Mouse (Mus musculus) cerebellum, postnatal 14 days (tissue): ENCODE data around the gene Gpx5.

Source experiments
- DNase-seq, 2 experiments: peaks; one replicate each; pipeline ENCODE4 v3.0.0; 2021; ENCODE audit warnings: mixed read lengths in 2 of 2

Gene Gpx5

DNA sequence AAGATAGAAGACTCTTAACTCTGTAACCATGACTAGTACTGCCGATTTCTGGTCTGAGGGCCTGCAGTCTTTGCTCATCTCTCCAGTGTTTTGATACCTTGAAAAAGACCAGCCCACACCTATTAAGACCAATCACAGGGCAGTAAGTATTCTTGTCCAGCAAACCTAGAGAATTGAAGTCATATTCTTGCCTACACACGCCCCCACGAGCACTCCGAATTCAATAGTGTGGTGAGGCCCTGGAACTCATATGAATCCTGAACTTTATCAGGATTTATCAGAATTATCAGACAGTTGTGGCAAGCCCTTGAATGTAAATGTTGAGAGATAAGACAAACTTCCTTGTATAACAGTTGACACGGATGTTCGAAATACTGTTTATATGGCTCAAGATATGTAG lies at the start of gene Gpx5:
TSS of gene Gpx5 (minus strand) at position 101 of the 400 bp plus-strand sequence.
- DNase-seq, result no peak

DNA sequence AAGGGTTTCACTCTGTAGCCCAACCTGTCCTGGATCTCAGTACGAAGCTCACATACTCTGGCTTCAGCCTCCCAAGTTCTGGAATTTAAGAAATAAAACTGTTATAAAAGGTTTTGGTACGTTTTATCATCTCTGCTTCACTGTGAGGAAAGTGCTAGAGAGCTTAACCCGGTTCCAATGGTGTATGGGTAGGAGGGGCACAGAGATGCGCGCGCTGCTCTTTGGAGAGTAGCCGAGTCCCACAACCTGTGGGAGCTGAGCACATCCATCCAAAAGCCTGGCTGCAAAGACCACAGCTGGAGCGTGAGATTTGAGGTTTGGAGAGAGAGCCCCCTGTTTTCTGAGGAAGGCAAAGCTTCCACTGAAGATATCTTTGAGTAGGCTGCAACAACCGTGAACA lies 34.9 kb upstream of the Gpx5 start:
- peak in 1 of 2 experiments; percentile 4 for DNase-seq

DNA sequence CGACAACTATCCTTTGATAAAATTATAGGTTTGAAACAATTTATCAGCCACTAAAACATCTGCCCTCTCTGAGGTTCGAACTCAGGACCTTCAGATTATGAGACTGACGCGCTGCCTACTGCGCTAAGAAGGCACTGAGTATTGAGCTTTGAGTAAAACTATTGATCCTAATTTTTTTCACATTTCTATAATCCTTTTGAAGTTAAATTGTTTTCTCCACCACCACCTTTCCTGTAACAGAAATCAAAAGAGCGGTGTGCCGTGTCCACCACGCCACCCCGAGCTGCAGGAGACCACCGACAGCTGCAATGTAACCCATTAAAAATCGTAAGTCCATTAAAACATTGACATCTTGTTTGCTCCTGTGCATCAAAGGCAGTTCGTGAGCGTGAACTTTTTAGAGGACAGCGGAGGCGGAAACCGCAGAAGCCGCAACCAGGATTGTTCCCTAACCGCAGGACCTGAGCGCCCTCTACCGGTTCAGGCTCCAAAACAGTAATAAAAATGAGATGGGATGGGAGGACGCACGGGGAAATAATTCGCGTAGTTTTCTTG lies 34.2 kb upstream of the Gpx5 start:
- DNase-seq, result peak; percentile 89 to 92

GRCm38 (mm10) chr13:21326191-21326590 lies 33.7 kb upstream of the Gpx5 start:
- DNase-seq, result peak; percentile 2 to 22

GRCm38 (mm10) chr13:21323405-21323804 lies 30.9 kb upstream of the Gpx5 start:
- DNase-seq, result no peak

- DNase-seq, result peak; percentile 63 to 64
These were observed 30.2 kb upstream of the Gpx5 start for GRCm38 (mm10) chr13:21322509-21323375.

DNA sequence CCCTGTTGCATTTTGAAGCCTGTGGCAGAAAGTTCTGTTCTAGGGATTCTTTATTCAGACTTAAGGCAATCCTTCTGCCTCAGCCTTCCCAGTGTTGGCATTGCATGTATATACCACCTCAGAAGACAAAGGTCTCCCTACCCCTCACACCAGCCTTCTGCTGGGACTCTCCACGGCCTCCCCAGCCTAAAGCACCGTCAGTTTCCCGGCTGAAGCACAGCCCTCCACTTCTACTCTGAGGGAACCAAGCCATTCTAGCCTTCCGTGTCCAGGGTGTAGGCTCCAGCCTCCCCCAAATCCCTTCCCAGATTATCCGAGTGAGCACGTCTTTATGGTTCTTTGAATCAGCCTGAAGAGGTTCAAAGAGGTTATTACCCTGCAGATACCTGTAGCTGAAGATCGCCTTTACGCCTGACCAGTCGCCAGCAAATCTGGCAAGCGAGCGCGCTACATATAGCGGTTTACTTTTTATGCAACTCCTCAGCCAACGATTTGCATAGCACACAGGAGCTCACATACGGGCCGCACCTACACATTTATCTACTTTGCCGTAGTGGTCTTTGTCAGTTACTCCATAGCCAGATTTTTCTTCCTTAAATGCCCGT lies 29.5 kb upstream of the Gpx5 start:
- peak; percentile 10 to 22 for DNase-seq

DNA sequence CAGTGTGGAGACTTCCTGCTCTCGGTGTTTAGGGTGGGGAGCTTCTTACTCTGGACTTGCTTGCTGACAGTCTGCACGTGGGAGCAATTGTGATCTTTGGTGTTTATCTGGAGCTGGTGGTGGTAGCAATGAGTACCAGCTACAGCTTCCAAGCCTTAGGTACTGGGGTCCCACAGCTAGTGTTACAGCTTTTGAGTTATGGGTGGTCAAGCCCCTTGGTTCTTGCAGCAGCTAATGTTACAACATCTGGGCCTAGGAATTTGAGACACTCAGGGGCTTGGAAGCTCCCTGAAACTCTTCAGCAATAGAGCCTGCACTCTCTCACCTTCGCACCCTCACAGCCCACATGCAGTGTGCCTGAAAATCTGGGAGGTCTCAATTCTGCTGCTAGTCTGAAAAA lies 27.7 kb upstream of the Gpx5 start:
- no peak for DNase-seq

DNA sequence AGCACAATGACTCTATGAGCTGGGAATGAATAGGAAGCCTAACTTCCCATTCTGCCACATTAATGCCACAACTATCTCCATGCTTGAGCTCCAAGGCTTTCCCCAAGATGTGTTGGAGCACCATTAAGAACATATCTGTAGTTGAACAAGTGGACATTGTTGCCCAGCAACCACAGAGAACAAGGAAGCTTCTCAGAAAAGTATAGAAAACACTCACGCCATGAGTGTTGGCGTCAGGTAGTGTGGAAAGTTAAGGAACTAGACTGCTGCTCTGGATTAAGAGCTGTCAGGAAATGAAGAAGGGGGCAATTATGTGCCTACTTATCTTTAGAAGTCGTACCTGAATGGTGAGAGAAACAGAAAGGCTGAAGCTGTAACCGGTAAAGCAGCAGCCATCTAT lies 21.4 kb upstream of the Gpx5 start:
- no peak for DNase-seq

- DNase-seq, result no peak
These were observed 20.3 kb upstream of the Gpx5 start for GRCm38 (mm10) chr13:21312854-21313253.

DNA sequence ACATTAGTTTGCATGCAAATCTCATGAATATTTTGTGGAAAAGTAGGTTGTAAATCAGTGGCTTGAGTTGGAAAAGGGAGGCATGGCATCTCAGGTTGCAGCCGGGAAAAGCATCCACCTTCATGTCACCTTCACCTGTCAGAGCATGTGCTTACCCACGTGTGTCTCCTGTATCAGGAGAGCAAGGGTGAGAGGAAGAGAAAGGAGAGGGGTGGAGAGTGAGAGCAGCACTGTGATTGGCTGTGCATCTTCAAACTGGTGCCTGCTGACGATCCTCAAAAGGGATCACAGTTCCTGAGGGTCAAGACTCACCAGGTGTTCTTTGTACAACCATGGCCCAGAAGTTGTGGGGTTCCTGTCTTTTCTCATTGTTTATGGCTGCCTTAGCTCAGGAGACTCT lies 19.4 kb upstream of the Gpx5 start, which contains the start of gene Gpx6:
TSS of gene Gpx6 (plus strand) at position 200 of the 400 bp plus-strand sequence.
- DNase-seq, result no peak

DNA sequence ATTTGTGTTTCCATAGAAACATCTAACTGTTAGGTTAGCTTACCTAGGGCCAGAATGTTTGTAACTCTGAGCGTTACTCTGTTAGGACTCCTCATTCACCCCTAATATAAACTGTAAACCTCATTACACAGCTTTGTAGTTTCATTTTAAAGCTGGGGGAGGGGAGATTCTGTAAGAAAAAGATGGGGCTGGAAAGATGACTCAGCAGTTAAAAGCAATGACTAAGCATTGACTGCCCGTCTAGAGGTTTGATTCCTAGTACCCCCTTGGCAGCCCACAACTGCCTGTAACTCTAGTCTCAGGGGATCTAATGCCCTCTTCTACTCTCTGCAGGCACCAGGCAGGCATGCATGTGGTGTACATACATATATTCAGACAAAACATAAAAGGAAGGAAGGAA lies 17.3 kb upstream of the Gpx5 start:
- no peak for DNase-seq

DNA sequence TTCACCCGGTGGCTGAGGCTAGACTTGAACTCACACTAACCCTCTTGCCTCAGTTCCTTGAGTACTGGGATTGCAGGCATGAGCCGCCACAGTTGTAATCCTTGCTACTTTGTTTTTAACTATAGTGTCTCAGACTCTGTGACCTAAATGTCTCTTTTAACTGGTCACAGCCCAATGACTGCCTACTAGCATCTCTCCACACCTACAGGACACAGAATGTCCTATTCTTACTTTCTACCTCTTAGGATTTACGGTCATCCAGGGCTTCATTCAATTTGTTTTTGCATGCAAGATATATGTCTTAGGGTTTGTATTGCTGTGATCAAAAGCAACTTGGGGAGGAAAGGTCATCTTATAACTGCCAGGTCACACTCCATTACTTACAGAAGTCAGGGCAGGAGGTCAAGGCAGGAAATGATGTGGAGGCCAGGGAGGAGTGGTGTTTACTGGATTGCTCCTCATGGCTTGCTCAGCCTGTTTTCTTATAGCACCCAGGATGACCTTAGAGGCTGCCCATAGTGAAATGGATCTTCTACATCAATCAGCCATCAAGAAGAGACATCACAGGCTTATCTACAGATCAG lies 12.0 kb upstream of the Gpx5 start:
- DNase-seq, result no peak

- no peak for DNase-seq
These were observed 6.0 kb upstream of the Gpx5 start for GRCm38 (mm10) chr13:21298557-21298956.

- DNase-seq, result peak; percentile 93 to 97
These were observed 13.0 kb downstream of the Gpx5 start for GRCm38 (mm10) chr13:21279559-21279958.

GRCm38 (mm10) chr13:21279076-21279475 lies 13.5 kb downstream of the Gpx5 start:
- DNase-seq, result peak in 1 of 2 experiments; percentile 18

GRCm38 (mm10) chr13:21276551-21276950 lies 16.0 kb downstream of the Gpx5 start:
- DNase-seq, result peak; percentile 22 to 24

DNA sequence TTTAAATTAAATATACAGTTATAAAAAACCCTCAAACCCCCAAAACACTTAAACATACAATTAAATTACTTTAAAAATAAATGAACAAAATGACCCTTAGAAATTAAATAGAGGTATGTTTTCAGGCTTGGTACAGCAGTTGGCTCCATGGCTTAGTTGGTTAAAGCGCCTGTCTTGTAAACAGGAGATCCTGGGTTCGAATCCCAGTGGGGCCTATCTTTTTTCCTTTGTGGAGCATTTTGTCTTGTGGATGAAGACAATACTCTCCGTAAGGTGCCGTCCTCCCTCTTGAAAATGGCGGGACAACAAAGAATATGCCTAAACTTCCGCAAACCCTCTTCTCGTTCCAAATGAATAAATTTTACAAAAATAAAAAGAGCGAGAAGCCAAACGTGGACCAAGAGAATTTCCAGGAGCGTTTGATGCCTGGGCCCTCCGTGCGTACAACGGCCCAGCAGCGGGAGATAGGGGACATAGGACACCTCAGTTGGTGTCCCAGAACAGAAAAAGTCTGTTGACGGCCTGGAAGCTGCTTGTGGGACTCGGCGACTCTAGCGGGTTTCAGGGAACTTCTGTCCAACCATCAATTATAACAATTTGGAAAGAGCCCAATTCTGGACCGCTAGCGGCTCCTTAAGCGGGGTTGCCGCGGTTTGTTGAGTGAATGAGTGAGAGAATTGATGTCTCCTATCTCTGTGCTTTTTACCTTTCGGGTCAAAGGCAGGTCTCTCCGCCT lies 16.5 kb downstream of the Gpx5 start:
- DNase-seq, result peak; percentile 90 to 91

- DNase-seq, result peak; percentile 28 to 57
These were observed 17.3 kb downstream of the Gpx5 start for GRCm38 (mm10) chr13:21275021-21275814.

- DNase-seq, result no peak
These were observed 24.3 kb downstream of the Gpx5 start for GRCm38 (mm10) chr13:21268262-21268661.

DNA sequence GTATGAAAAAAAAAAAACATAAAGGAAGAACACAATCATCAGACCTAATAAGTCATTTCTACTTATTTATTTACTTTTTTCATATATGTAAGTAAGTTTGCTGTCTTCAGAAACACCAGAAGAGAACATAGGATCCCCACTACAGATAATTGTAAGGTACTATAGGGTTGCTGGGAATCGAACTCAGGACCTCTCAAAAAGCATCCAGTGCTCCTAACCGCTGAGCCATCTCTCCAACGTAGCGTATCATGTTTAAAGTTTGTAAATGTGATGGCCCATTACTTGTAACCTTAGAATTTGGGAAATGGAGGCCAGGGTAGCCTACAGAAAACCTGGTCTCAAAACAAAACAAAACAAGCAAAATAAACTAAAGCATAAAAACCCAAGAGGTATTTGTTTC lies 25.0 kb downstream of the Gpx5 start:
- DNase-seq, result no peak

GRCm38 (mm10) chr13:21265736-21266135 lies 26.8 kb downstream of the Gpx5 start:
- DNase-seq, result no peak
